Mouse (Mus musculus): ENCODE measurements at regions not wholly inside any gene's neighbourhood (a gene's known extent, or its start where the extent isn't known, plus 50 kb on each side); places are given as distances from the start of the nearest gene placed in this dataset.

DNA sequence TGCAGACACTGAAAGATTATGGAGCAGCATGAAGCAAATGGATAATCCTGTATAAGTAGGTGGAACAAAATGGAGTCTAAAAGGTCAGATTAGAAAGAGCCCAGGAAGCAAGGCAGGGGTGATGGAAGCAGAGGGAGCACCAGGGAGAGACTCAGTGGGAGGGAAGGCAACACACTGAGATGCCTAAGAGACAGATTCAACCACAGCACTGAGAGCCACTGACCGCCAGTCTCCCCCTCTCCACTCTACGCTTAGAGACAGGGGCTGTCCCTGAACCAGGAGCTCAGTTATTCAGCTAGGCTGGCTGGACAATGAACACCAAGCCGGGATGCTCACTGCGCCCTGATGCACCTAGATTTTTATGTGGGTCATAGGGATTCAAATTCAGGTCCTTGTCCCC lies 233.8 kb downstream of the Nucb2 start:
- TF ChIP-seq POLR2A (IDR thresholded peaks at IDR 0.05; ENCODE audit: borderline replicate concordance, extremely low read depth, low read depth, low read length) = no peak
- TF ChIP-seq CTCF (IDR thresholded peaks at IDR 0.05; ENCODE audit: insufficient read depth, low read length) = no peak

All from lung, adult 2 months (tissue).